Mouse (Mus musculus): ENCODE measurements around the gene Inmt.

DNA sequence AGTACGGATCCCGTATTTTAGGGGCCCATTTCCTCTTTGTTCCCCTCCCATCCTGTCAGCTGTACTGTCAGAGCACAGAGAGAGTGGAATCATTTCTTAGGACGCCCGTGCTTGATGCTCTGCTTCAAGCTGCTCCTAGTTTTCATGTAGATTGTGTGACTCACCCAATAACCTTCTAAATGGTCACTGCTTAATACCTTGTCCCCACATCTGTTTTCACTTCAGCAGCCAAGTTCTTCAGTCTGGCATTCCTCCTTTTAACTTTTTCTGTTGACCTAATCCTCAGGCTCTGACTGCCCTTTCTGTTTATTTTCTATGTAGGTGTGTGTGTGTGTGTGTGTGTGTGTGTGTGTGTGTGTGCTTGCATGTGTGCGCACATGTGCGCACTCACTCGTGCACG lies 32.9 kb upstream of the Inmt start:
- TF ChIP-seq CTCF (conservative IDR thresholded peaks at IDR 0.05; ENCODE audit: insufficient read depth, insufficient read length, low read depth, low read length) (no peak), POLR2A (IDR thresholded peaks at IDR 0.05; ENCODE audit: low read depth, low read length) (no peak)
